Mouse (Mus musculus) cerebellum, adult 11-12 months (tissue): ENCODE measurements around the gene Olfr344.

Source experiments
- DNase-seq: peaks from one replicate; pipeline ENCODE4 v3.0.0; 2022

Olfr344 gene

GRCm38 (mm10) chr2:36566362-36566761 is at the start of gene Olfr344:
TSS of gene Olfr344 (plus strand) at chr2:36566662.
- no peak for DNase-seq

- DNase-seq: no peak
Measured at GRCm38 (mm10) chr2:36524698-36525097, 41.8 kb upstream of the Olfr344 start, which contains the start of gene Olfr342. TSS of gene Olfr342 (plus strand) at chr2:36524998.

- DNase-seq: no peak
Measured at GRCm38 (mm10) chr2:36565156-36565555, 1.3 kb upstream of the Olfr344 start.

GRCm38 (mm10) chr2:36567022-36567421 is 560 bp downstream of the Olfr344 start:
- no peak for DNase-seq

GRCm38 (mm10) chr2:36567845-36568244 is 1.4 kb downstream of the Olfr344 start:
- DNase-seq: no peak
